In the genomic region with DNA sequence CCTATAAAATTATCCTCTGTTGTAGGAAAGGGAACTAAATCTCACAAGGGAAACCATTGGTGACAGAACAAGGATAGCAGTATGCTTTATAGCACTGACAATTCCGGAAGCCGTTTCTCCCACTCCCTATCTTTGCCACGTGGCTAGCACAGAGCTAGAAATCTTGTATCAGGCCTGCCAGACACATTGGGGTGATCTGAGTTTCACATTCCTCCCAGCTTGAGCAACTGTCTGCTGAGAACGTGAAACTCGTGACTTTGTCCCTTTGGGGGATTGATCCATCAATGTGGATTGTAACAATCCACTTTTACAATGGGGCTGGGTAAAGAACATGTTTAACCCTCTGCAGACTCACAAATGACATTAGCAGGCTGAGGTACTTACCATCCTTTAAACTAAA, we compare ENCODE assay signal across 9 mouse cellular contexts. TPM values are rescaled to one million over a fixed set of nuclear protein-coding genes. Genes with fewer than 3 reads are reported as not detected.
A peak's percentile ranks its signal among the peaks of the same experiment; 100 is the strongest.
DNase-seq lines count a peak whose midpoint lies in the region; ATAC-seq lines count a peak whose summit lies in the region.
"Had no signal": no experiment of that assay in that cellular context is flagged by ENCODE, and none has a peak within 500 bp of the region (broad histone marks: within the 10 kb centered on the region; RNA-seq: fewer than 3 reads in every experiment).

No protein-coding gene starts in this region.

- intact Hi-C loops in left cerebral cortex, postnatal 25 days (cut with DNase I) = no loop called here

- ATAC-seq in erythroid progenitor cell, adult 5-6 weeks (replicated peaks; ENCODE audit: low FRiP score, poor library complexity, severe bottlenecking) = peak; percentile 72

- DNase-seq in heart, adult 18-20 months = peak; percentile 21 to 36
- DNase-seq in heart, adult 8-10 months (ENCODE audit: low spot score) = no peak
- DNase-seq in Muller cell, postnatal 12 days (ENCODE audit: inconsistent ontology term) = peak; percentile 42
- peak; percentile 49 for DNase-seq in lung, postnatal 10 days
- DNase-seq in urinary bladder, postnatal 14 days (ENCODE audit: low spot score) = no peak
- DNase-seq in left cerebral cortex, postnatal 25 days (ENCODE audit: low spot score in 2 of 2) = no peak
- DNase-seq: cerebellum, adult 8-10 months; right cerebral cortex, postnatal 25 days had no signal

RNA-seq across cellular contexts. Expression of gene Prdx6, which starts 17.9 kb away (rescaled TPM):
- total RNA-seq in heart, adult 18-20 months (2021) = 100 to 1,000 TPM; 348 to 375 TPM
- 100 to 1,000 TPM; 324 to 390 (median 370) TPM for total RNA-seq in heart, adult 8-10 months (2022)
- 50.3 and 52.6 TPM in 2 replicates for total RNA-seq in erythroid progenitor cell, adult 5-6 weeks (2015; ENCODE audit: low replicate concordance)
- 44.5 and 48.9 TPM in 2 replicates for total RNA-seq in erythroid progenitor cell, adult 5-6 weeks (2017; ENCODE audit: low replicate concordance)
- 100 to 1,000 TPM; 321 to 335 TPM for total RNA-seq in left cerebral cortex, postnatal 25 days (2021)

Comparison
In these comparisons a context has a peak if more than half of its experiments do, and no peak if none do; other contexts are left out.
1. DNase-seq: peak in heart, adult 18-20 months (2 of 2), Muller cell, postnatal 12 days (single experiment) and lung, postnatal 10 days (single experiment); none in heart, adult 8-10 months (single experiment), urinary bladder, postnatal 14 days (single experiment) and left cerebral cortex, postnatal 25 days (0 of 2).
2. RNA of gene Prdx6, which starts 17.9 kb away (total RNA-seq): 348 to 375 TPM in heart, adult 18-20 months, 324 to 390 TPM in heart, adult 8-10 months and 321 to 335 TPM in left cerebral cortex, postnatal 25 days; 44.5 to 52.6 TPM in erythroid progenitor cell, adult 5-6 weeks; every median in the first group is over 4 times any median in the second.